Mouse (Mus musculus) embryonic fibroblast, embryonic 13.5 days (primary cell): ENCODE data around the gene Gm3625.

ENCODE experiments used
- CTCF ChIP-seq: IDR thresholded peaks from 2 replicates; pipeline ENCODE4 v1.5.1; 2011; ENCODE audit warnings: mild to moderate bottlenecking, control low read depth, low read length, moderate library complexity, borderline replicate concordance; ENCODE audit not compliant: insufficient read depth
- POLR2A ChIP-seq: IDR thresholded peaks from 2 replicates; pipeline ENCODE4 v1.6.1; 2011; ENCODE audit warnings: low read depth, mild to moderate bottlenecking, control low read depth, low read length, moderate library complexity

DNA sequence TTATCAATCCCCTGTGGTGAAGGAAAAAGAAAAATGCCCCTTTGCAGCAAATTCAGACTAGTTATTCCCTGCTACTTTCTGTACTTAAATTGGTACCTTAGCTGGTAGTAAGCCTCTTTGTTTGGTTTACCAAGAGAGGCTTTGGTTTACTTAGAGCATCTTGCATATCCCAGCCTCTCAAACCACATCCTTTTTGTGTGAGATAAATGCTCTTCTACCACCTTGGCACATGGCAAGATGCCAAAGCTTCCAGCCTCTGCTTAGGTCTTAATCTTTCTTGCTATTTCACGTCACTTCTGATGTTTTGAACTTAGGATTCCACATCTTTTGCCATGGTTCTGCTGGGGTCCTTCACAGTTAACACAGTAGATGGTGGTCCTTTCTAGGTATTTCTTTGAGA, 31.5 kb upstream of the Gm3625 start:
- TF ChIP-seq CTCF, result no peak
- no peak for TF ChIP-seq POLR2A
